Mouse (Mus musculus) limb, embryonic 14.5 days (tissue): Measurements from ENCODE around the gene Srrt. TPM values are rescaled to one million over a fixed set of nuclear protein-coding genes. Genes with fewer than 3 reads are reported as not detected.

Experiments used
- ATAC-seq: fragments of 200-750 bp; cut with Nextera tagmentation; 2 replicates; pipeline ENCODE4 v1.8.0; 2017; ENCODE audit warnings: low read depth, moderate number of reproducible peaks, moderate TSS enrichment; ENCODE audit not compliant: low FRiP score
- DNase-seq: peaks from one replicate; pipeline ENCODE4 v3.0.0-alpha.2; 2015; ENCODE audit warnings: low spot score
- H3K27ac ChIP-seq: fragments of 300-500 bp; sonication (generic); replicated peaks from 2 replicates; pipeline ENCODE4 v1.5.1; 2014; ENCODE audit warnings: low read depth, mild to moderate bottlenecking, low read length, moderate library complexity, mixed read lengths
- H3K27me3 ChIP-seq: fragments of 300-500 bp; sonication (generic); 2 replicates; pipeline ENCODE4 v1.6.1; 2014; ENCODE audit warnings: low read length, mixed read lengths; ENCODE audit not compliant: control insufficient read depth, insufficient read depth
- H3K36me3 ChIP-seq: fragments of 300-500 bp; sonication (generic); 2 replicates; pipeline ENCODE4 v1.6.1; 2014; ENCODE audit warnings: mild to moderate bottlenecking, low read length, moderate library complexity, mixed read lengths; ENCODE audit not compliant: control insufficient read depth, insufficient read depth
- H3K4me1 ChIP-seq: fragments of 300-500 bp; sonication (generic); 2 replicates; pipeline ENCODE4 v1.6.1; 2014; ENCODE audit warnings: antibody characterized with exemption, low read length, mixed read lengths; ENCODE audit not compliant: control insufficient read depth, insufficient read depth
- H3K4me2 ChIP-seq: fragments of 300-500 bp; sonication (generic); replicated peaks from 2 replicates; pipeline ENCODE4 v1.6.1; 2014; ENCODE audit warnings: low read depth, mild to moderate bottlenecking, low read length, moderate library complexity; ENCODE audit not compliant: severe bottlenecking
- H3K4me3 ChIP-seq: fragments of 300-500 bp; sonication (generic); replicated peaks from 2 replicates; pipeline ENCODE4 v1.5.1; 2014; ENCODE audit warnings: low read length
- H3K9ac ChIP-seq: fragments of 300-500 bp; sonication (generic); 2 replicates; pipeline ENCODE4 v1.6.1; 2014; ENCODE audit warnings: mild to moderate bottlenecking, low read depth, low read length, moderate library complexity; ENCODE audit not compliant: severe bottlenecking
- H3K9me3 ChIP-seq: fragments of 300-500 bp; sonication (generic); 2 replicates; pipeline ENCODE4 v1.6.1; 2016; ENCODE audit warnings: low read length; ENCODE audit not compliant: control insufficient read depth
- POLR2A ChIP-seq: fragments of 200-500 bp; IDR thresholded peaks from 2 replicates; pipeline ENCODE4 v1.8.0; 2012; ENCODE audit warnings: inconsistent platforms, mild to moderate bottlenecking, moderate library complexity, borderline replicate concordance; ENCODE audit not compliant: insufficient read depth, insufficient read length; ENCODE audit errors: extremely low read depth
- WGBS: fragments of 180-500 bp; shearing (Covaris S2); extraction: QIAGEN DNeasy Blood & Tissue Kit; methylation state at CpG from one replicate; pipeline ENCODE4 v1.1.7; 2014; 5-methylcytosine and 5-hydroxymethylcytosine counted together
- polyA plus RNA-seq, 2 experiments: library from polyadenylated mRNA; depleted of rRNA in 1 of 2; stranded (reverse) in 1 of 2; unstranded in 1 of 2; fragments of >200 nt; fragmentation: Nextera tagmentation in 1 of 2; extraction: Ambion mirVana in 1 of 2; gene quantifications; 2 replicates each; pipeline versions ENCODE4 v1.2.1 to v1.2.3; 2012 to 2014

Gene Srrt
- polyA plus RNA-seq, 2 experiments, result 104 to 300 TPM

- Histone ChIP-seq H3K36me3 (no peaks in the 10 kb centered on the region), H3K27ac (no peak overlapping the region), H3K4me3 (no peak overlapping the region), H3K9me3 (no peaks in the 10 kb centered on the region), H3K4me2 (no peak overlapping the region), H3K4me1 (peaks cover 21% of the 10 kb centered on the region), H3K27me3 (no peaks in the 10 kb centered on the region), H3K9ac (no peak overlapping the region)
- no peak for TF ChIP-seq POLR2A
- WGBS, result 74% methylated on average over 1 of the region's 1 CpGs
- DNase-seq (no peak), ATAC-seq (no peak)
These were observed 38.9 kb upstream of the Srrt start for GRCm38 (mm10) chr5:137346388-137346787.

- H3K27ac ChIP-seq, result no peak overlapping the region
- ATAC-seq (no peak), DNase-seq (peak; percentile 23)
- 11% methylated on average over 9 of the region's 9 CpGs for WGBS
- H3K27me3 ChIP-seq, result no peaks in the 10 kb centered on the region
- no peaks in the 10 kb centered on the region for H3K9me3 ChIP-seq
- H3K4me2 ChIP-seq, result 0 out of 2 replicates have a peak overlapping the region, but pooled peaks have one; percentile 13
- no peak overlapping the region for H3K4me3 ChIP-seq
- H3K9ac ChIP-seq, result peak overlapping the region; percentile 12; the same call in 1 of the 2 replicates
- H3K36me3 ChIP-seq, result no peaks in the 10 kb centered on the region
- TF ChIP-seq POLR2A, result no peak
- peaks cover 21% of the 10 kb centered on the region for H3K4me1 ChIP-seq
These were observed 38.3 kb upstream of the Srrt start for GRCm38 (mm10) chr5:137345821-137346220.

DNA sequence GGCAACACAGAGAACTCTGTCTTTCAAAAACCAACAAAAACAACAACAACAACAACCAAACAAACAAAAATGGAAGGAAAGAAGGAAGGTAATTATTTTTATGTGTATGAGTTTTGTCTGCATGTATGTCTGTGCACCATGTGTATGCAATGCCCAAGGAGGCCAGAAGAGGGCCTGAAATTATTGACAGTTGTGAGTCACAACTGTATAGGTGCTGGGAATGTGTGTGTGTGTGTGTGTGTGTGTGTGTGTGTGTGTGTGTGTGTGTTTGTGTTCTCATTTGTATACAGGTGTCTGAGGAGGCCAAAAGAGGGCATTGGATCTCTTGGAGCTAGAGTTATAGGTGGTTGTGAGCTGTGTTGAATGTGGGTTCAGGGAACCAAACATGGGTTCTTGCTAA lies 36.4 kb upstream of the Srrt start:
- no peaks in the 10 kb centered on the region for H3K27me3 ChIP-seq
- no peak for TF ChIP-seq POLR2A
- no peak for ATAC-seq
- H3K36me3 ChIP-seq, result no peaks in the 10 kb centered on the region
- no peak overlapping the region for H3K4me2 ChIP-seq
- no peak for DNase-seq
- H3K9ac ChIP-seq, result no peak overlapping the region
- H3K4me3 ChIP-seq, result no peak overlapping the region
- H3K4me1 ChIP-seq, result peaks cover 23% of the 10 kb centered on the region
- H3K27ac ChIP-seq, result no peak overlapping the region
- no peaks in the 10 kb centered on the region for H3K9me3 ChIP-seq

- Histone ChIP-seq H3K9me3 (no peaks in the 10 kb centered on the region), H3K27ac (no peak overlapping the region), H3K4me3 (no peak overlapping the region), H3K4me2 (no peak overlapping the region), H3K27me3 (no peaks in the 10 kb centered on the region), H3K9ac (no peak overlapping the region), H3K36me3 (no peaks in the 10 kb centered on the region), H3K4me1 (peaks cover 22% of the 10 kb centered on the region)
- TF ChIP-seq POLR2A, result no peak
- 91% methylated on average over 5 of the region's 5 CpGs for WGBS
- DNase-seq (no peak), ATAC-seq (no peak)
These were observed 35.9 kb upstream of the Srrt start for GRCm38 (mm10) chr5:137343412-137343811.

- H3K9me3 ChIP-seq, result no peaks in the 10 kb centered on the region
- H3K9ac ChIP-seq, result no peak overlapping the region
- no peak for DNase-seq
- TF ChIP-seq POLR2A, result no peak
- H3K4me1 ChIP-seq, result peaks cover 22% of the 10 kb centered on the region
- H3K4me2 ChIP-seq, result no peak overlapping the region
- ATAC-seq, result no peak
- H3K36me3 ChIP-seq, result no peaks in the 10 kb centered on the region
- no peak overlapping the region for H3K27ac ChIP-seq
- WGBS, result 63% methylated on average over 7 of the region's 7 CpGs
- H3K27me3 ChIP-seq, result no peaks in the 10 kb centered on the region
- no peak overlapping the region for H3K4me3 ChIP-seq
These were observed 35.0 kb upstream of the Srrt start for GRCm38 (mm10) chr5:137342407-137343012.
